Mouse (Mus musculus) lung, postnatal 0 days (tissue): ENCODE data around the gene Hspa2. TPM values are rescaled to one million over a fixed set of nuclear protein-coding genes. Genes with fewer than 3 reads are reported as not detected.

Source experiments
- ATAC-seq: fragments of 200-750 bp; cut with Nextera tagmentation; 2 replicates; pipeline ENCODE4 v1.8.0; 2017; ENCODE audit warnings: moderate library complexity
- DNase-seq: peaks from one replicate; pipeline ENCODE4 v3.0.0-alpha.2; 2016; ENCODE audit warnings: low spot score
- H3K27ac ChIP-seq: fragments of 300-500 bp; sonication (generic); 2 replicates; pipeline ENCODE4 v1.5.1; 2014; ENCODE audit warnings: antibody characterized with exemption, mild to moderate bottlenecking, low read length, mixed read lengths
- H3K27me3 ChIP-seq: fragments of 300-500 bp; sonication (generic); replicated peaks from 2 replicates; pipeline ENCODE4 v1.6.1; 2014; ENCODE audit warnings: low read length, mixed read lengths; ENCODE audit not compliant: insufficient read depth
- H3K36me3 ChIP-seq: fragments of 300-500 bp; sonication (generic); 2 replicates; pipeline ENCODE4 v1.6.1; 2014; ENCODE audit warnings: low read length, mixed read lengths; ENCODE audit not compliant: insufficient read depth
- H3K4me1 ChIP-seq: fragments of 300-500 bp; sonication (generic); 2 replicates; pipeline ENCODE4 v1.6.1; 2014; ENCODE audit warnings: antibody characterized with exemption, low read depth, low read length, mixed read lengths; ENCODE audit not compliant: insufficient read depth
- H3K4me2 ChIP-seq: fragments of 300-500 bp; sonication (generic); replicated peaks from 2 replicates; pipeline ENCODE4 v1.6.1; 2014; ENCODE audit warnings: low read depth, mild to moderate bottlenecking, low read length, moderate library complexity, mixed read lengths
- H3K4me3 ChIP-seq: fragments of 300-500 bp; sonication (generic); 2 replicates; pipeline ENCODE4 v1.5.1; 2014; ENCODE audit warnings: low read depth, low read length
- H3K9ac ChIP-seq: fragments of 300-500 bp; sonication (generic); replicated peaks from 2 replicates; pipeline ENCODE4 v1.6.1; 2014; ENCODE audit warnings: low read depth, mild to moderate bottlenecking
- H3K9me3 ChIP-seq: fragments of 300-500 bp; sonication (generic); 2 replicates; pipeline ENCODE4 v1.6.1; 2016; ENCODE audit warnings: low read length, mixed read lengths
- CTCF ChIP-seq: IDR thresholded peaks from 2 replicates; pipeline ENCODE4 v1.5.1; 2016; ENCODE audit warnings: antibody characterized with exemption, mild to moderate bottlenecking
- EP300 ChIP-seq: IDR thresholded peaks from 2 replicates; pipeline ENCODE4 v1.6.1; 2016; ENCODE audit warnings: antibody characterized with exemption, mild to moderate bottlenecking, control low read depth
- WGBS: fragments of 180-500 bp; shearing (Covaris S2); extraction: QIAGEN DNeasy Blood & Tissue Kit; methylation state at CpG from one replicate; pipeline ENCODE4 v1.1.7; 2014; 5-methylcytosine and 5-hydroxymethylcytosine counted together
- polyA plus RNA-seq: library from polyadenylated mRNA; unstranded; fragments of >200 nt; fragmentation: Nextera tagmentation; extraction: Ambion mirVana; gene quantifications from 2 replicates; pipeline ENCODE4 v1.2.1, GENCODE M21; 2015

Gene Hspa2
- polyA plus RNA-seq, 1 experiment from 2014 or later, result 25.0 TPM

- Histone ChIP-seq H3K9me3 (no peaks in the 10 kb centered on the region), H3K9ac (no peak overlapping the region), H3K36me3 (no peaks in the 10 kb centered on the region), H3K4me3 (no peak overlapping the region), H3K27ac (no peak overlapping the region), H3K4me2 (no peak overlapping the region), H3K27me3 (no peaks in the 10 kb centered on the region), H3K4me1 (peaks cover 16% of the 10 kb centered on the region; the same call in 1 of the 2 replicates)
- TF ChIP-seq EP300 (no peak), CTCF (peak; percentile 78)
- WGBS, result 44% methylated on average over 7 of the region's 7 CpGs
- ATAC-seq, result peak; percentile 61
- peak; percentile 59 for DNase-seq
Observed at GRCm38 (mm10) chr12:76376649-76377048, 27.3 kb upstream of the Hspa2 start.

GRCm38 (mm10) chr12:76377059-76377458 lies 26.9 kb upstream of the Hspa2 start:
- H3K9me3 ChIP-seq, result no peaks in the 10 kb centered on the region
- no peak overlapping the region for H3K4me2 ChIP-seq
- H3K4me1 ChIP-seq, result peaks cover 12% of the 10 kb centered on the region; the same call in 1 of the 2 replicates
- H3K36me3 ChIP-seq, result no peaks in the 10 kb centered on the region
- H3K9ac ChIP-seq, result no peak overlapping the region
- no peaks in the 10 kb centered on the region for H3K27me3 ChIP-seq
- H3K4me3 ChIP-seq, result no peak overlapping the region
- 91% methylated on average over 6 of the region's 6 CpGs for WGBS
- TF ChIP-seq EP300, result no peak
- TF ChIP-seq CTCF, result no peak
- no peak overlapping the region for H3K27ac ChIP-seq
- ATAC-seq, result no peak
- DNase-seq, result no peak

- DNase-seq (no peak), ATAC-seq (no peak)
- H3K36me3 ChIP-seq, result no peaks in the 10 kb centered on the region
- H3K9ac ChIP-seq, result no peak overlapping the region
- TF ChIP-seq EP300 (no peak), CTCF (no peak)
- H3K4me2 ChIP-seq, result no peak overlapping the region
- no peak overlapping the region for H3K4me3 ChIP-seq
- no peak overlapping the region for H3K27ac ChIP-seq
- peaks cover 6% of the 10 kb centered on the region; the same call in 1 of the 2 replicates for H3K4me1 ChIP-seq
- H3K9me3 ChIP-seq, result no peaks in the 10 kb centered on the region
- H3K27me3 ChIP-seq, result no peaks in the 10 kb centered on the region
- 87% methylated on average over 3 of the region's 3 CpGs for WGBS
Observed at GRCm38 (mm10) chr12:76377726-76378125, 26.2 kb upstream of the Hspa2 start.

- no peak overlapping the region for H3K27ac ChIP-seq
- no peak for TF ChIP-seq CTCF
- no peak for TF ChIP-seq EP300
Observed at GRCm38 (mm10) chr12:76378556-76378955, 25.4 kb upstream of the Hspa2 start.

GRCm38 (mm10) chr12:76380151-76380550 lies 23.8 kb upstream of the Hspa2 start:
- ATAC-seq (no peak), DNase-seq (no peak)
- Histone ChIP-seq H3K27me3 (no peaks in the 10 kb centered on the region), H3K4me2 (no peak overlapping the region), H3K9me3 (no peaks in the 10 kb centered on the region), H3K36me3 (no peaks in the 10 kb centered on the region), H3K4me1 (peaks cover 3% of the 10 kb centered on the region; the same call in 1 of the 2 replicates), H3K9ac (no peak overlapping the region), H3K4me3 (no peak overlapping the region), H3K27ac (no peak overlapping the region)
- WGBS, result 55% methylated on average over 7 of the region's 7 CpGs
- TF ChIP-seq CTCF, result no peak
- no peak for TF ChIP-seq EP300

More at GRCm38 (mm10) chr12:76378556-76378955, 25.4 kb upstream of the Hspa2 start:
- DNase-seq (no peak), ATAC-seq (no peak)
- H3K9me3 ChIP-seq, result no peaks in the 10 kb centered on the region
- no peaks in the 10 kb centered on the region for H3K36me3 ChIP-seq
- no peak overlapping the region for H3K9ac ChIP-seq
- H3K4me1 ChIP-seq, result peaks cover 3% of the 10 kb centered on the region; the same call in 1 of the 2 replicates
- no peaks in the 10 kb centered on the region for H3K27me3 ChIP-seq
- H3K4me2 ChIP-seq, result no peak overlapping the region
- WGBS, result 71% methylated on average over 5 of the region's 5 CpGs
- H3K4me3 ChIP-seq, result no peak overlapping the region

- ATAC-seq, result peak; percentile 48
- no peak overlapping the region for H3K4me3 ChIP-seq
- H3K27ac ChIP-seq, result no peak overlapping the region
- H3K36me3 ChIP-seq, result peaks cover 9% of the 10 kb centered on the region
- DNase-seq, result peak; percentile 46
- TF ChIP-seq CTCF (0 out of 2 replicates have a peak, but pooled peaks have one; percentile 19), EP300 (no peak)
- WGBS, result 70% methylated on average over 8 of the region's 8 CpGs
- no peak overlapping the region for H3K4me2 ChIP-seq
- H3K9me3 ChIP-seq, result no peaks in the 10 kb centered on the region
- H3K4me1 ChIP-seq, result no peaks in the 10 kb centered on the region
- H3K27me3 ChIP-seq, result no peaks in the 10 kb centered on the region
- no peak overlapping the region for H3K9ac ChIP-seq
Observed at GRCm38 (mm10) chr12:76385342-76385741, 18.6 kb upstream of the Hspa2 start.

GRCm38 (mm10) chr12:76388794-76389193 lies 15.2 kb upstream of the Hspa2 start:
- no peak for TF ChIP-seq EP300
- TF ChIP-seq CTCF, result no peak
- H3K9me3 ChIP-seq, result no peaks in the 10 kb centered on the region
- H3K27me3 ChIP-seq, result no peaks in the 10 kb centered on the region
- H3K4me3 ChIP-seq, result no peak overlapping the region
- no peak for DNase-seq
- ATAC-seq, result no peak; the same call in 1 of the 2 replicates
- no peak overlapping the region for H3K27ac ChIP-seq
- no peaks in the 10 kb centered on the region for H3K4me1 ChIP-seq
- WGBS, result 62% methylated on average over 11 of the region's 11 CpGs
- H3K4me2 ChIP-seq, result no peak overlapping the region
- no peak overlapping the region for H3K9ac ChIP-seq
- peaks cover 9% of the 10 kb centered on the region for H3K36me3 ChIP-seq
